Mouse (Mus musculus): ENCODE results near the gene Raver1. TPM values are rescaled to one million over a fixed set of nuclear protein-coding genes. Genes with fewer than 3 reads are reported as not detected.

Gene Raver1
- 10 to 100 TPM; 31.2 to 31.4 TPM for total RNA-seq (2021)

DNA sequence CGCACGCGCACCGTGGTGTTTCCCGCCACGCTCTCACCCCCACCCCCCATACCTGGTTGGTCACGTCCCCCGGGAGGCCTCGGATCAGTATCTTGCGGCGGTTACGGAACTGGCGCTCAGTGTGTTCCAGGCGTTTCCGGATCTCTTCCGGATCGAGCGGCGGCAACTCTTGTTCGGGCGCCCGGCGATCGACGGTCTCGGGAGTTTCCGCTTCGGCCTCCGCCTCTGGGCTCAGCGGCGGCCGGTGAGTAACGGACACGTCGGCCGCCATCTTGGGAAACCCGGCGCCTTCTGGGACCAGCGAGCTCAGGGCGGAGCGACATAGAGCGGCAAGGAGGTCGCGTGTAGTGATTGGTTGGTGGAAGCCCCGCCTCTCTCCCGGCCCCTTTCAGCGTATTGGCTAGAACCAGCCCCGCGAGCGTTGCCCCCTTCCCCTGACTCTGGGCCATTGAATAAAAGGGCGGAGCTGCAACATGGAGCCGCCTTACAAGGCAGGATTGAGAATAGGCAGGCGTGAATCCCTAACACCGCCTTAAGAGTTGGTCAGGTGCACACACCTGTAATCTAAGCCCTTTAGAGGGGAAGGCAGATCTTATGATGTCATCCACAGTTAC is at the start of gene Raver1, which contains the start of gene Gm38431:
Raver1 (minus strand) TSS at position 302 of the 614 bp plus-strand sequence.
Gm38431 (minus strand) TSS at position 291 of the 614 bp plus-strand sequence.
- DNase-seq (ENCODE audit: extremely low spot score in 1 of 2, low spot score in 2 of 2), result peak; percentile 97 to 99
- intact Hi-C loops (cut with DNase I), result loop anchor here (5.0 kb wide), 1 partner anchor 40 kb away; the partner anchor contains the start of gene Tyk2

DNA sequence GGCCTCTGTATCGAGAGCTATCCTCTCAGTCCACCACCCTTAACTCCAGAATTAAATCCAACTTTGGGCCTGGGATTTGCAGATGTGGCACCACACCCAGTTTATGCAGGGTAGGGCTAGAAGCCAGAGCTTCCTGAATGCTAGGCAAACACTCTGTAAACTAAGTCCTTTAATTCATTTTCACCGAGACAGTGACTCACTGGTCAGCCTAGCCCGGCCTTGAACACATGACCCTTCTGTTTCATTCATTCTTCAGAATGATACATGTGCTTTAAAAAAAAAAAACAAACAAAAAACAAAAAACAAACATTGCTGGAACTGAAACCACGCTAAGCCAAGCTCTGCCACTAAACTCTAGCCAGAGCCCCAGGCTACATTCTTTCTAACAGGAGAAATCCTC is 46.6 kb upstream of the Raver1 start:
- intact Hi-C loops (cut with DNase I), result no loop called here

GRCm38 (mm10) chr9:21137229-21137628 is 45.4 kb upstream of the Raver1 start:
- intact Hi-C loops (cut with DNase I), result no loop called here
- DNase-seq (ENCODE audit: extremely low spot score in 1 of 2, low spot score in 2 of 2), result peak in 1 of 2 experiments; percentile 65

More for the DNA sequence above, 46.6 kb upstream of the Raver1 start:
- DNase-seq (ENCODE audit: extremely low spot score in 1 of 2, low spot score in 2 of 2), result no peak

- DNase-seq (ENCODE audit: extremely low spot score in 1 of 2, low spot score in 2 of 2), result no peak
- intact Hi-C loops (cut with DNase I), result no loop called here
These were observed 44.6 kb upstream of the Raver1 start for GRCm38 (mm10) chr9:21136401-21136800.

GRCm38 (mm10) chr9:21135941-21136381 is 44.2 kb upstream of the Raver1 start:
- intact Hi-C loops (cut with DNase I), result no loop called here
- DNase-seq (ENCODE audit: extremely low spot score in 1 of 2, low spot score in 2 of 2), result no peak

DNA sequence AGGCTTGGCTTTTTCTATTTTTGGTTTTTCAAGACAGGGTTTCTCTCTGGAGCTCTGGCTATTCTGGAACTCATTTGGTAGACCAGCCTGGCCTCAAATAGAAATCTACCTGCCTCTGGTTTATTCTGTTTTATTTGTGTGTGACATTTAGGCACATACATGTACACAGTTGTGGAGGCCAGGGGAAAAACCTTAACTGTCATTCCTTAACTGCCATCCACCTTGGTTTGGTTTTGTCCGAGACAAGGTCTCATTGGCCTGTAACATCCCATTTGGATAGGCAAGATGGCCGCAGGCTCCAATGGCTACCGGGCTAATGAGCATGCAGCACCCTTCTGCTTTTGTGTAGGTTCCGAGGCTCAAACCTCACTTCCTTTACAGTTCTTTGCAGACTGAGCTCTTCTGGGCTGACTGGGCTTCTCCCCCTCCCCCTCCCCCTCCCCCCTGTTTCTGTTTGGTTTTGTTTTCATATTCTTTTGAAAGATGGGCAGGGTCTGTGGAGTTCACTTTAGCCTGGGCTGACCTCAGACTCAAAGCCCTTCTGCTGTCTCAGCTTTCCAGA is 43.6 kb upstream of the Raver1 start:
- no peak for DNase-seq (ENCODE audit: extremely low spot score in 1 of 2, low spot score in 2 of 2)
- intact Hi-C loops (cut with DNase I), result no loop called here

DNA sequence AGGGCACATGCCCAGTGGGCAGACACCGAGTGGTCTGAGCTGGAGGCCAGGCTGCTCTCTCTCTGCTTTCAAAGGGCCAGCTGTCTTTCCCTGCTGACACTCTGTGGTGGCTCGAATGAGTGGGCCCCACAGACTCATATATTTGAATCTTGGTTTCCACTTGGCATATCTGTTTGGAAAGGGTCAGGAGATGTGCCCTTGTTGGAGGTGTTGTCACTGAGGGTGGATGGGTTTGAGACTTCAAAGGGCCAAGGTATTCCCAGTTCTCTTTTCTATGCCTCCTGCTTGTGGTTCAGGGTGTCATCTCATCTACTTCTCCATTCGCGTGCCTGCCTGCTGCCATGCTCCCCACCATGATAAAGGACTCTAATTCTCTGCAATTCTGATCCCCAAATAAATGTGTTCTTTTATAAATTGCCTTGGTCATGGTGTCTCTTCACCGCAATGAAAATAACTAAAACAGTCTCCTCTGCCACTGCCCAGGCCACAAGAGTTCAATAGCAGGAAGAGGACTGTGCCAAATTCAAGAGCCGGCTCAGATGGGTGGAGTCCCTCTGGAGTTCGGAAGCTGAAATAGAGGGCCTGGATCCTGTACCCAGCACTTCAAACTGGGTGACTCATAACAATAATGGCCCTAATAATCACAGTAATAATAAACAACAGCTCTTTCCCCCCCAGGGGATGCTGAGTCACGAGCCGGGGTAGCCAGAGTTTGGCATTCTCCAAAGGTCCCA is 43.0 kb upstream of the Raver1 start:
- DNase-seq (ENCODE audit: extremely low spot score in 1 of 2, low spot score in 2 of 2), result peak in 1 of 2 experiments; percentile 45
- intact Hi-C loops (cut with DNase I), result loop anchor here (5.0 kb wide), 3 partner anchors 42 to 232 kb away; partner anchors contain the start of genes Gm38431, Icam5 and Raver1

- DNase-seq (ENCODE audit: extremely low spot score in 1 of 2, low spot score in 2 of 2), result no peak
- intact Hi-C loops (cut with DNase I), result loop anchor here (5.0 kb wide), 3 partner anchors 41 to 231 kb away; partner anchors contain the start of genes Gm38431, Icam5 and Raver1
These were observed 41.4 kb upstream of the Raver1 start for GRCm38 (mm10) chr9:21133064-21133707.

DNA sequence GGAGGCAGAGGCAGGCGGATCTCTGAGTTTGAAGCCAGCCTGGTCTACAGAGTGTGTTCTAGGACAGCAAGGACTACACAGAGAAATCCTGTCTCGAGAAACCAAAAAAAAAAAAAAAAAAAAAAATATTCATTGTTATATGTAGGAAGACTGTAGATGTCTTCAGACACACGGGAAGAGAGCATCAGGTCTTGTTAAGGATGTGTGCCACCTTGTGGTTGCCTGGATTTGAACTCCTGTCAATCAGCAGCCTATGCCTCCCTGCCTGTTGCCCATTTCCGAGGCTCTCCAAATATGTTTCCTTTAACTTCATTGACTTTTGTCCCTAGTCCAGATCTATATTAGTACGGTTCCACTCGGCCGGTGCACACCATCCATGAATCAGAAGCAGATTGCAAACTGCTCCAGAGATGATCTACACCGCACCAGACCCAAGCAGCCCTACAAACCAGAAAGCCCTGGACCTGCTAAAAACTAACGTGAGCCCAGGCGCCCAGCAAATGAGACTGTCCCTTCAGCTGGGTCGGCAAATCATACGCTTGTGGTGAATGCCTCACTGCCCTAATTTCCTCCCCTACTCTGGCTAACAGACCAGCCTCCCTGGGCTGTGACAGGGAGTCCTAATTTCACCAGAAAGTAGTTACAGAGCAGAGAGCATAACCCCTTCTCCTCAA is 40.4 kb upstream of the Raver1 start:
- intact Hi-C loops (cut with DNase I), result loop anchor here (5.0 kb wide), 3 partner anchors 40 to 230 kb away; partner anchors contain the start of genes Gm38431, Icam5 and Raver1
- peak in 1 of 2 experiments; percentile 47 for DNase-seq (ENCODE audit: extremely low spot score in 1 of 2, low spot score in 2 of 2)

- intact Hi-C loops (cut with DNase I), result loop anchor here (5.0 kb wide), 3 partner anchors 39 to 229 kb away; partner anchors contain the start of genes Gm38431, Icam5 and Raver1
- peak; percentile 94 to 95 for DNase-seq (ENCODE audit: extremely low spot score in 1 of 2, low spot score in 2 of 2)
These were observed 39.5 kb upstream of the Raver1 start, which contains the start of gene Tyk2 for GRCm38 (mm10) chr9:21131059-21131956. Tyk2 (minus strand) TSS chr9:21131243.

- DNase-seq (ENCODE audit: extremely low spot score in 1 of 2, low spot score in 2 of 2), result no peak
- intact Hi-C loops (cut with DNase I), result no loop called here
These were observed 34.4 kb upstream of the Raver1 start for GRCm38 (mm10) chr9:21126259-21126627.

DNA sequence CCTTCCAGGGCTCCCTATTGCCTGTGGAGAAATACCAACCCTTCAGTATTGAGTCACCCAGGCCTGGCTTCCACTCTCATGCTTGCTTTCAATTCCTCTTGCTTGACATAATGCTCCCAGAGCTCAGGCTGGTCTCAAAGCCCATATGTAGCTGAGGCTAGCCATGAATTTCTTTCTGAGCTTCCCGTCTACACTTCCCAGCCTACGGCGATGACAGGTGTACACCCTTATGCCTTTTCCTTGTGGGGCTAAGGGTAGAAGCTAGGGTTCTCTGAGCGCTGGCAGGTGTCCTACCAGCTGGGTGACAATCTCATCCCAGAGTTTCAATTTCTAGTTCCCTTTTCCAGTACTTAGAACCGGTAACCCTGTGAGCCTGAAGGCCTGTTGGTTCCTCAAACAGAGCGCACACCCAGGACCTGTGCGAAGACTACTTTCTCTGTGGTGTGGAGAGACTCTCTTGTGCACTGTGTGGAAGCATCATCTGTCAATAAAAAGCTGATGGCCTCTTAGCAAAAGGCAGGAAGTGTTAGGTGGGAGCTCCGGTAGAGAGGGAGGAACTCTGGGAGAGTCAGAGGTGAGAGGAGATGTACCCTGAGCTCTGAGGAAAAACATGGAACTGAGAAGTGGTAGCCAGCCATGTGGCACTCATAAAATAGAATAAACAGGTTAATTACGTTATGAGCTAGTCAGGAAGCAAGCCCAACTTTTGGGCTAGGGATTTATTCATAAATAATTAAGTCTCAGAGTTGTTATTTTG is 33.9 kb upstream of the Raver1 start:
- DNase-seq (ENCODE audit: extremely low spot score in 1 of 2, low spot score in 2 of 2), result no peak
- intact Hi-C loops (cut with DNase I), result no loop called here

DNA sequence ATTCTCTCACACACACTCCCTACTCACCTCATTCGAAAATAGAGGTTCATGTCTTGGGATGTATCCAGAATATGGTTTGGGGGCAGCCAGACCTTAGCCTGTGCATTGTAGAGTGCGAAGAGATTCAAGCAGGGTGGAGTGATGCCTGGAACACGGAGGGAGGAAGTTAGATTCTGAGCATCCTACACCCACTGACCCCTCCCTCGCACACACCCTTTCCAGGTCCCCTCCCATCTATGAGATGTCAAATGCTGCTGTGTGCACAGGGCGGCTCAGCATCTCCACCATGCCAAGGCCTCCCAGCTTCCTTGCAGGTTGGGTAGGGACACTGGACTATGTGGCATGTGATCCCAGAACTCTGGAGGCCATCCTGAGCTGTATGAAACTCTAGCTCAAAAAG is 33.0 kb upstream of the Raver1 start:
- intact Hi-C loops (cut with DNase I), result no loop called here
- DNase-seq (ENCODE audit: extremely low spot score in 1 of 2, low spot score in 2 of 2), result no peak

DNA sequence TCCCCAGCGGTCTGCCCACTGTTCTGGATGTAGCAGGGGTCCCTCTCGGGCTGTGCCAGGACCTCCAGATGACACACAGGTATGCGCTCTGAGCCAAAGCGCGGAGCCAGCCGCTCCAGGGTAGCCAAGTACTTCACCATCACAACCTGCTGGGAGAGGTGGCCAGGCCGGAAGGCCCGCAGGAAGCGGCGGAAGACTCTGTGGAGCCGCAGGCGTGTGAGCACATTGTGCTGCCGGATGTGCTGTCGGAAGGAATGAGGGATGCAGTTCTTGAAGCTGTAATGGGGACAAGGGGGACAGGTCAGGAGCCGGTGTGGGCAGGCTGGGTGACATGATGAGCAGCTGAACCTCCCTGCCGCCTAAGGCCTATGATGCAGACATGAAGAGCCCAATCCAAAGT is 29.7 kb upstream of the Raver1 start:
- intact Hi-C loops (cut with DNase I), result no loop called here
- no peak for DNase-seq (ENCODE audit: extremely low spot score in 1 of 2, low spot score in 2 of 2)

DNA sequence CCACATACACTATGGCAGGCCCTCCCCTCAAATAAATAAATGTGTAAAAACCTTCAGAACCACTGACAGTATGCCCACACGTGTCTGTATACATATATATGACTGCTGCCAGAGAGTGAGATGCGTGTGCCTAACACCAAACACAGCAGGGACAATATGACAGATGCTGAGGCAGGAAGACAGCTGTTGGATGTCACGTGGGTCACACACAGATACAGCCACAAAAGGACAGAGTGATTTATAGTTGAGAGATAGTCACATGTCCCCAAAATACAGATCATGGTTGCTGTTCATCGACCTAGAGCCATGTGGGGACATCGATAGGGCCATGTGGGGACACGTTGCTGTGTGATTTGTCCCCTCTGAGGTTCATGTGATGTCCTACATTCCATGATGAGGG is 25.3 kb upstream of the Raver1 start:
- no peak for DNase-seq (ENCODE audit: extremely low spot score in 1 of 2, low spot score in 2 of 2)
- intact Hi-C loops (cut with DNase I), result no loop called here

DNA sequence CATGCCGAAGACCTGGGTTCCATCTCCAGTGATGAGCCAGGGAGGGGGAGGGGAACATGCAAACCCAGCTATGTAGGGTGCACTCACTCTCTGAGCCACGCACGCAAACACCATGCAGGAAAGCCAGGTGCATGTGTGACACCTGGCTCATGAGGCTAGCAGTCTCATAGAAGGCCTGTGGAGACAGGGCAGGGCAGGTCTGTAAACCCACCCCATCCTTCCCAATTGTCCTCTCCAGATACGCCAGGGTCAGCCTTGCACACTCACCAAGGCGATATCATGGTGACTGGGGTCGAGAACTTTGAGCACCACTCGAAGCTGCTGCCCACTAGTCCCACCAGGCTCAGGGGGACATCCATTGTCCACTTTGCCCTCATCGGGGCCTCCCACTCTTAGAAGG is 23.3 kb upstream of the Raver1 start:
- intact Hi-C loops (cut with DNase I), result no loop called here

GRCm38 (mm10) chr9:21114190-21114589 is 22.4 kb upstream of the Raver1 start:
- intact Hi-C loops (cut with DNase I), result no loop called here
- no peak for DNase-seq (ENCODE audit: extremely low spot score in 1 of 2, low spot score in 2 of 2)

More for the DNA sequence above, 23.3 kb upstream of the Raver1 start:
- no peak for DNase-seq (ENCODE audit: extremely low spot score in 1 of 2, low spot score in 2 of 2)
